Mouse (Mus musculus) adrenal gland, adult 8-10 months (tissue): ENCODE results near the gene Pdcl. TPM values are rescaled to one million over a fixed set of nuclear protein-coding genes. Genes with fewer than 3 reads are reported as not detected.

Experiments
- DNase-seq: peaks from one replicate; pipeline ENCODE4 v3.0.0; 2022
- total RNA-seq, 4 experiments: library from RNA; stranded (reverse); gene quantifications; 2 replicates each; pipeline ENCODE4 v1.2.4; 2022

Gene Pdcl
- total RNA-seq: 10 to 100 TPM; 37.8 to 63.8 (median 42.1) TPM

DNA sequence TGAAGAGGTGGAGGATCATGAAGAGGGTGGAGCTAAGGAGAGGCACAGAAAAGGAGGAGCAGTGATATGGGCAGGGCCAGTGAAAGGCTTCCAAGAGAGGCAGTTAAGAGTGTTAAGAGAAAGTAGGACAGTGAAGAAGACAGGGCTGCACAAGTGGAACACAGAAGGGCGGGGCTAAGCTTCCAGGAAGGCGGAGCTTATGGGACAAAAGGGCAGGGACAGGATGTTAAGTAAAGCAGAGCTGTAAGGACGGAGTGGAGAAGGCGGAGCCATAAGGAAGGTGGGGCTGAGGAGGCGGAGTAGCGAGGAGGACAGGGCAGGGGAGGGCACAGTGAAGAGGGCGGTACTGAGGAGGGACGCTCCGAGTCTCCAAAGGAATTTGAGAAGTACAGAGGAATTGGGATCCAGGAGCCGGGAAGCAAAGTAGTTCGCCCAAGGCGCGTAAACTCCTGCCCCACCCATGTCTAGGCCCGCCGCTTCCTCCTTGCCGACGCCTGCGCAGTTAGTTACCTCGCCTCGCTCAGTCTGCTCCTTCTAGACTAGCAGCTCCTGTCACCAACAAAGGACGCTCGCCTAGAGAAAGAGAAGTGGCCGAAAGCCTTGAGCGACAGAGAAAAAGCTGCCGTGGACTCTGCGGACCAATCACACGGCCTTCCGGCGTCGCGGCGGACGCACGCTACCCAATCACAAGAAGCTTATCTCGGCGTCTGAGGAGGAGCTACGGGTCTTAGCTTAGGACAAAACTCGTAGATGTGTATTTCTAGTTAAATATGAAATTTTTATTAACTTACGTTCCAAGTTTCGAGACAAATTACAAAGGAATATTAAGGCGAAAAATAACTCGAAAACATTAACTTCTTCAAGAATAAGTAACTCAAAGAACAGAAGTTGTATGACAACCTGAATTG, at the start of gene Pdcl:
Gene Pdcl (minus strand): TSS at position 700 of the 908 bp plus-strand sequence.
- peak; percentile 95 for DNase-seq

- no peak for DNase-seq
These were observed 36.4 kb upstream of the Pdcl start for GRCm38 (mm10) chr2:37395539-37395938.

- no peak for DNase-seq
These were observed 23.8 kb upstream of the Pdcl start for GRCm38 (mm10) chr2:37382921-37383320.

GRCm38 (mm10) chr2:37380189-37380588, 21.1 kb upstream of the Pdcl start:
- DNase-seq: no peak

DNA sequence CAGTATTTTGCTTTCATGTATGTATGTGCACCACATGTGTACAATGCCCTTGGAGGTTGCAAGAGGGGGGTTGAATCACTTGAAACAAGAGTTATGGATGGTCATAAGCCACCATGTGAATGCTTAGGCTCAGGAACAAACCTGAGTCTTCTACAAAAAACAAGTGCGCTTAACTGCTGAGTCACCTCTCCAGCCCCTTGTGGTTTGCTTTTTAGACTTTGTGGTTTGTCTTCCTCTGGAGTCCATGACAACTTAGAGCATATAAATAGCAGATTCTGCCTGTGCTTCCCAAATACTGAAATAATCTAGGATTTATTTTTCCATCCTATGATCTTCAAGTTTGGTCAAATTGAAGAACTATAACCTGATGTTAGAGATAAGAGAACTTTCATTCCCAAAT, 16.9 kb upstream of the Pdcl start:
- DNase-seq: no peak

DNA sequence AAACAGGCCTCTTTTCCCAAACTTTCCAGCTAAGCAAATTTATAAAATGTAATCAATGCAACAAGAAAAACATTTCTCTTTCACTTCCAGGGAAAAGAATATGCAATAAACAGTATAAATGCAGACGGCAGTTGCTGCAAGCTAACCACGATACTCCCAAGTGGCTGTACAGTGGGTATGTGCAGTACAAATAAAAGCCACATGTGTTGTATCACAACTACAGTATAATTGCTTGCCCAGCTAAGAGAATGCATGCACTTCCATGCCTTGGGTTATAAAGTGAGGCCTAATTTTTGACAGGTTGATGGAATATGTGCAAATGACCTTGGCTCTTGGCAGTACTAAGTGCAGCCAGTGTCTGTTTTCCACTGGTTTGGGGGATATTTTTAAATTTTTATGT, 11.5 kb upstream of the Pdcl start:
- DNase-seq: no peak

- no peak for DNase-seq
These were observed 776 bp upstream of the Pdcl start for GRCm38 (mm10) chr2:37359908-37360307.

- no peak for DNase-seq
These were observed 3.6 kb downstream of the Pdcl start for GRCm38 (mm10) chr2:37355571-37355970.

- DNase-seq: no peak
These were observed 7.5 kb downstream of the Pdcl start for GRCm38 (mm10) chr2:37351671-37352070.

- no peak for DNase-seq
These were observed 20.5 kb downstream of the Pdcl start for GRCm38 (mm10) chr2:37338497-37339187.

GRCm38 (mm10) chr2:37333321-37333720, 25.8 kb downstream of the Pdcl start:
- DNase-seq: no peak

DNA sequence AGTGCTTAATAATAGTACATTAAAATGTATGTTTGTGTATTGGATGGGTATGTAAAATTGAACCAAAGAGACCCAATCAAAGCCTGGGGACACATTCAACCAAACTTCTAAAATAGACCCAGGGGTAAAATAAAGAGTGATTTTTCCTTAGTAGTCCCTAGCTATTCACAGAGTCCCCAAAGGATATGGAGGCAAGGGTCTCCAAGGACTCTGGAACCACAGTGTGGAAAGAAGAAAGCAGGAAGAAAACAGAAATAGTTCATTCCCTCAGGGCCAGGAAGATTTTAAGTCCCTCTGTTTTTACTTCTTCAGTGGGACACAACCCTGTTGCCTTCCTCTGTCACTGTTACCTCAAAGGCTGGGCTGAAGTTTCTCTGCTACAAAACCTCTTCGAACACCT, 32.9 kb downstream of the Pdcl start, which contains the start of gene Olfr368:
Gene Olfr368 (plus strand): TSS at position 301 of the 400 bp plus-strand sequence.
- DNase-seq: no peak

Other genes with a start within 250 kb of the Pdcl start
- not detected for gene Olfr362, start 241.4 kb downstream of the Pdcl start, total RNA-seq
- not detected for gene Olfr364-ps1, start 220.0 kb downstream of the Pdcl start, total RNA-seq
- under 1 TPM in 2 of 4 experiments, not detected in 2; 0.06 to 0.11 TPM for gene Olfr365, start 171.1 kb downstream of the Pdcl start, total RNA-seq
- not detected for gene Olfr366, start 147.8 kb downstream of the Pdcl start, total RNA-seq
- not detected for gene Olfr368, start 32.8 kb downstream of the Pdcl start, total RNA-seq
- gene Rc3h2, start 63.6 kb upstream of the Pdcl start, total RNA-seq: 10 to 100 TPM; 35.5 to 62.9 (median 52.4) TPM
- 10 to 100 TPM in 3 of 4 experiments, 1 to 10 TPM in 1; 7.6 to 12.3 (median 11.3) TPM for gene Zbtb26, start 83.8 kb upstream of the Pdcl start, total RNA-seq
- 10 to 100 TPM; 15.4 to 17.6 (median 16.7) TPM for gene Zbtb6, start 83.8 kb upstream of the Pdcl start, total RNA-seq
- gene Rabgap1, start 83.9 kb upstream of the Pdcl start, total RNA-seq: 10 to 100 TPM; 59.7 to 90.2 (median 74.4) TPM
- 1 to 10 TPM in 3 of 4 experiments, under 1 TPM in 1; 0.99 to 4.4 (median 1.9) TPM for gene Gpr21, start 157.0 kb upstream of the Pdcl start, total RNA-seq